Mouse (Mus musculus): ENCODE data around the gene Btbd35f12.
"Not testable (repeated sequence)": the region's sequence is repeated elsewhere in the genome, so short reads cannot be mapped to it uniquely, and the experiment has no call there.

Gene Btbd35f12

GRCm38 (mm10) chrX:33313079-33313478, at the start of gene Btbd35f12:
TSS of gene Btbd35f12 (plus strand) at chrX:33313379.
- in situ Hi-C loops (cut with MboI, MseI), result not testable (repeated sequence)

GRCm38 (mm10) chrX:33353254-33353653, 40.1 kb downstream of the Btbd35f12 start:
- in situ Hi-C loops (cut with MboI, MseI), result loop anchor here (5.0 to 25.0 kb wide), 3 partner anchors 184 to 1036 kb away; no protein-coding TSS in a partner anchor

Data from T-helper 17 cell (primary cell).